Mouse (Mus musculus) mouse embryonic stem cell (cell line): ENCODE results near the gene C130074G19Rik.

Experiments used
- in situ Hi-C, 2 experiments: fragments of 300-500 bp; cut with MboI; formaldehyde crosslinking; loops; 1 replicate in 1 of 2; 3 replicates in 1 of 2; pipeline ENCODE4 v1.14.3; 2019 to 2020; ENCODE audit warnings: low sequenced_read_pairs in 2 of 2, low pct_unique_long_range_greater_than_20kb in 1 of 2, mixed read lengths in 1 of 2; ENCODE audit not compliant: unreplicated experiment in 1 of 2

The C130074G19Rik gene

GRCm38 (mm10) chr1:184881211-184881610 lies 1.8 kb downstream of the C130074G19Rik start:
- in situ Hi-C loops = no loop called here

- in situ Hi-C loops = no loop called here
Measured at GRCm38 (mm10) chr1:184878860-184879259, 4.2 kb downstream of the C130074G19Rik start.

- in situ Hi-C loops = no loop called here
Measured at GRCm38 (mm10) chr1:184877306-184877705, 5.7 kb downstream of the C130074G19Rik start.

GRCm38 (mm10) chr1:184873910-184874309 lies 9.1 kb downstream of the C130074G19Rik start:
- in situ Hi-C loops = no loop called here

- in situ Hi-C loops = no loop called here
Measured at GRCm38 (mm10) chr1:184872069-184872819, 10.8 kb downstream of the C130074G19Rik start.

- in situ Hi-C loops = no loop called here
Measured at GRCm38 (mm10) chr1:184871506-184871905, 11.5 kb downstream of the C130074G19Rik start.

GRCm38 (mm10) chr1:184870646-184871385 lies 12.2 kb downstream of the C130074G19Rik start:
- in situ Hi-C loops = no loop called here

GRCm38 (mm10) chr1:184869939-184870565 lies 13.0 kb downstream of the C130074G19Rik start:
- in situ Hi-C loops = no loop called here

GRCm38 (mm10) chr1:184867640-184868120 lies 15.3 kb downstream of the C130074G19Rik start:
- in situ Hi-C loops = no loop called here

- in situ Hi-C loops = no loop called here
Measured at GRCm38 (mm10) chr1:184864381-184864801, 18.6 kb downstream of the C130074G19Rik start.

GRCm38 (mm10) chr1:184862636-184863035 lies 20.4 kb downstream of the C130074G19Rik start:
- in situ Hi-C loops = no loop called here

GRCm38 (mm10) chr1:184861551-184861950 lies 21.5 kb downstream of the C130074G19Rik start:
- in situ Hi-C loops = no loop called here

GRCm38 (mm10) chr1:184860276-184860675 lies 22.7 kb downstream of the C130074G19Rik start:
- in situ Hi-C loops = no loop called here

GRCm38 (mm10) chr1:184858253-184858652 lies 24.8 kb downstream of the C130074G19Rik start:
- in situ Hi-C loops = no loop called here

- in situ Hi-C loops = no loop called here
Measured at GRCm38 (mm10) chr1:184857216-184857615, 25.8 kb downstream of the C130074G19Rik start.

- in situ Hi-C loops = no loop called here
Measured at GRCm38 (mm10) chr1:184853922-184854321, 29.1 kb downstream of the C130074G19Rik start.

- in situ Hi-C loops = no loop called here
Measured at GRCm38 (mm10) chr1:184853339-184853738, 29.7 kb downstream of the C130074G19Rik start.

- in situ Hi-C loops = no loop called here
Measured at GRCm38 (mm10) chr1:184851741-184852618, 31.0 kb downstream of the C130074G19Rik start.
